Mouse (Mus musculus) thymus, adult 2 months (tissue): Measurements from ENCODE around the gene Mid1.

Experiments used
- CTCF ChIP-seq: fragments of 200-500 bp; IDR thresholded peaks from 2 replicates; pipeline ENCODE4 v1.5.1; 2012; ENCODE audit warnings: mild to moderate bottlenecking, control low read depth, low read length, moderate library complexity, borderline replicate concordance; ENCODE audit not compliant: control insufficient read depth, poor library complexity, insufficient read depth; ENCODE audit errors: extremely low read depth
- POLR2A ChIP-seq: fragments of 200-500 bp; IDR thresholded peaks from 2 replicates; pipeline ENCODE4 v1.6.1; 2012; ENCODE audit warnings: mild to moderate bottlenecking, low read length, control low read depth, moderate library complexity; ENCODE audit not compliant: control insufficient read depth, poor library complexity, insufficient read depth; ENCODE audit errors: extremely low read depth

- TF ChIP-seq CTCF: no peak
- TF ChIP-seq POLR2A: no peak
Observed at GRCm38 (mm10) chrX:169789702-169790101, 104.7 kb downstream of the Mid1 start.
